Mouse (Mus musculus): ENCODE measurements around the gene 4930452B06Rik. TPM values are rescaled to one million over a fixed set of nuclear protein-coding genes. Genes with fewer than 3 reads are reported as not detected.
"Not testable (repeated sequence)": the region's sequence is repeated elsewhere in the genome, so short reads cannot be mapped to it uniquely, and the experiment has no call there.

Gene 4930452B06Rik
- polyA plus RNA-seq, 1 experiment from 2014 or later = 12.3 TPM

GRCm38 (mm10) chr14:8604898-8605297, 61.1 kb downstream of the 4930452B06Rik start:
- ATAC-seq (ENCODE audit: insufficient read depth, low FRiP score, low TSS enrichment) = no peak
- DNase-seq (ENCODE audit: low spot score) = no peak
- no peak overlapping the region for H3K4me2 ChIP-seq (ENCODE audit: low read depth)
- no peak overlapping the region for H3K9ac ChIP-seq (ENCODE audit: low read length)
- H3K36me3 ChIP-seq (ENCODE audit: control insufficient read depth, insufficient read depth, low read length) = no peaks in the 10 kb centered on the region
- 54% methylated on average over 2 of the region's 2 CpGs for WGBS
- H3K4me3 ChIP-seq (ENCODE audit: low read depth, low read length) = no peak overlapping the region
- H3K4me1 ChIP-seq (ENCODE audit: control insufficient read depth, insufficient read depth, low read length) = no peaks in the 10 kb centered on the region
- no peak overlapping the region for H3K27ac ChIP-seq (ENCODE audit: low read depth, low read length)
- no peaks in the 10 kb centered on the region for H3K27me3 ChIP-seq (ENCODE audit: control insufficient read depth, insufficient read depth, low read length)
- no peaks in the 10 kb centered on the region for H3K9me3 ChIP-seq (ENCODE audit: control insufficient read depth, low read length)

- H3K4me3 ChIP-seq (ENCODE audit: low read depth, low read length) = no peak overlapping the region
- H3K4me2 ChIP-seq (ENCODE audit: low read depth) = no peak overlapping the region
- no peaks in the 10 kb centered on the region for H3K36me3 ChIP-seq (ENCODE audit: control insufficient read depth, insufficient read depth, low read length)
- no peaks in the 10 kb centered on the region for H3K4me1 ChIP-seq (ENCODE audit: control insufficient read depth, insufficient read depth, low read length)
- no peak overlapping the region for H3K27ac ChIP-seq (ENCODE audit: low read depth, low read length)
- H3K27me3 ChIP-seq (ENCODE audit: control insufficient read depth, insufficient read depth, low read length) = no peaks in the 10 kb centered on the region
- no peaks in the 10 kb centered on the region for H3K9me3 ChIP-seq (ENCODE audit: control insufficient read depth, low read length)
- DNase-seq (ENCODE audit: low spot score) (no peak), ATAC-seq (ENCODE audit: insufficient read depth, low FRiP score, low TSS enrichment) (no peak)
- no peak overlapping the region for H3K9ac ChIP-seq (ENCODE audit: low read length)
- 93% methylated on average over 1 of the region's 1 CpGs for WGBS
Measured at GRCm38 (mm10) chr14:8585031-8585430, 81.0 kb downstream of the 4930452B06Rik start.

- H3K27me3 ChIP-seq (ENCODE audit: control insufficient read depth, insufficient read depth, low read length); H3K9me3 ChIP-seq (ENCODE audit: control insufficient read depth, low read length); H3K4me2 ChIP-seq (ENCODE audit: low read depth); H3K27ac ChIP-seq (ENCODE audit: low read depth, low read length); H3K9ac ChIP-seq (ENCODE audit: low read length); ATAC-seq (ENCODE audit: insufficient read depth, low FRiP score, low TSS enrichment); H3K4me1 ChIP-seq (ENCODE audit: control insufficient read depth, insufficient read depth, low read length); DNase-seq (ENCODE audit: low spot score); H3K4me3 ChIP-seq (ENCODE audit: low read depth, low read length); H3K36me3 ChIP-seq (ENCODE audit: control insufficient read depth, insufficient read depth, low read length): not testable (repeated sequence)
- 85% methylated on average over 2 of the region's 2 CpGs for WGBS
Measured at GRCm38 (mm10) chr14:8551006-8551405, 115.0 kb downstream of the 4930452B06Rik start.

GRCm38 (mm10) chr14:8549108-8549507, 116.9 kb downstream of the 4930452B06Rik start:
- 79% methylated on average over 4 of the region's 4 CpGs for WGBS
- DNase-seq (ENCODE audit: low spot score) = no peak
- H3K9ac ChIP-seq (ENCODE audit: low read length) = no peak overlapping the region
- no peaks in the 10 kb centered on the region for H3K27me3 ChIP-seq (ENCODE audit: control insufficient read depth, insufficient read depth, low read length)
- H3K4me1 ChIP-seq (ENCODE audit: control insufficient read depth, insufficient read depth, low read length) = no peaks in the 10 kb centered on the region
- no peak overlapping the region for H3K4me2 ChIP-seq (ENCODE audit: low read depth)
- H3K27ac ChIP-seq (ENCODE audit: low read depth, low read length) = no peak overlapping the region
- H3K36me3 ChIP-seq (ENCODE audit: control insufficient read depth, insufficient read depth, low read length) = no peaks in the 10 kb centered on the region
- H3K9me3 ChIP-seq (ENCODE audit: control insufficient read depth, low read length) = no peaks in the 10 kb centered on the region
- ATAC-seq (ENCODE audit: insufficient read depth, low FRiP score, low TSS enrichment) = no peak
- no peak overlapping the region for H3K4me3 ChIP-seq (ENCODE audit: low read depth, low read length)

- Histone ChIP-seq H3K9ac (ENCODE audit: low read length) (no peak overlapping the region), H3K27me3 (ENCODE audit: control insufficient read depth, insufficient read depth, low read length) (no peaks in the 10 kb centered on the region), H3K4me2 (ENCODE audit: low read depth) (no peak overlapping the region), H3K4me1 (ENCODE audit: control insufficient read depth, insufficient read depth, low read length) (no peaks in the 10 kb centered on the region), H3K9me3 (ENCODE audit: control insufficient read depth, low read length) (no peaks in the 10 kb centered on the region), H3K27ac (ENCODE audit: low read depth, low read length) (no peak overlapping the region), H3K36me3 (ENCODE audit: control insufficient read depth, insufficient read depth, low read length) (no peaks in the 10 kb centered on the region), H3K4me3 (ENCODE audit: low read depth, low read length) (no peak overlapping the region)
- WGBS = 89% methylated on average over 3 of the region's 3 CpGs
- DNase-seq (ENCODE audit: low spot score) (no peak), ATAC-seq (ENCODE audit: insufficient read depth, low FRiP score, low TSS enrichment) (no peak)
Measured at GRCm38 (mm10) chr14:8536024-8536423, 130.0 kb downstream of the 4930452B06Rik start.

- WGBS = 90% methylated on average over 6 of the region's 6 CpGs
- Histone ChIP-seq H3K27me3 (ENCODE audit: control insufficient read depth, insufficient read depth, low read length) (no peaks in the 10 kb centered on the region), H3K36me3 (ENCODE audit: control insufficient read depth, insufficient read depth, low read length) (no peaks in the 10 kb centered on the region), H3K9me3 (ENCODE audit: control insufficient read depth, low read length) (no peaks in the 10 kb centered on the region), H3K4me2 (ENCODE audit: low read depth) (no peak overlapping the region), H3K4me1 (ENCODE audit: control insufficient read depth, insufficient read depth, low read length) (no peaks in the 10 kb centered on the region), H3K27ac (ENCODE audit: low read depth, low read length) (no peak overlapping the region), H3K9ac (ENCODE audit: low read length) (no peak overlapping the region), H3K4me3 (ENCODE audit: low read depth, low read length) (no peak overlapping the region)
- DNase-seq (ENCODE audit: low spot score) (no peak), ATAC-seq (ENCODE audit: insufficient read depth, low FRiP score, low TSS enrichment) (no peak)
Measured at GRCm38 (mm10) chr14:8525232-8525631, 140.8 kb downstream of the 4930452B06Rik start.

GRCm38 (mm10) chr14:8517681-8518080, 148.4 kb downstream of the 4930452B06Rik start:
- no peaks in the 10 kb centered on the region for H3K9me3 ChIP-seq (ENCODE audit: control insufficient read depth, low read length)
- DNase-seq (ENCODE audit: low spot score) = no peak
- no peaks in the 10 kb centered on the region for H3K27me3 ChIP-seq (ENCODE audit: control insufficient read depth, insufficient read depth, low read length)
- H3K36me3 ChIP-seq (ENCODE audit: control insufficient read depth, insufficient read depth, low read length) = no peaks in the 10 kb centered on the region
- H3K4me2 ChIP-seq (ENCODE audit: low read depth) = no peak overlapping the region
- H3K27ac ChIP-seq (ENCODE audit: low read depth, low read length) = no peak overlapping the region
- H3K4me3 ChIP-seq (ENCODE audit: low read depth, low read length) = no peak overlapping the region
- no peak overlapping the region for H3K9ac ChIP-seq (ENCODE audit: low read length)
- no peak for ATAC-seq (ENCODE audit: insufficient read depth, low FRiP score, low TSS enrichment)
- no peaks in the 10 kb centered on the region for H3K4me1 ChIP-seq (ENCODE audit: control insufficient read depth, insufficient read depth, low read length)
- 80% methylated on average over 6 of the region's 6 CpGs for WGBS

- ATAC-seq (ENCODE audit: insufficient read depth, low FRiP score, low TSS enrichment) (no peak), DNase-seq (ENCODE audit: low spot score) (no peak)
Measured at GRCm38 (mm10) chr14:8514071-8514470, 152.0 kb downstream of the 4930452B06Rik start.

GRCm38 (mm10) chr14:8511276-8511675, 154.8 kb downstream of the 4930452B06Rik start:
- H3K9me3 ChIP-seq (ENCODE audit: control insufficient read depth, low read length) = no peaks in the 10 kb centered on the region
- no peak for DNase-seq (ENCODE audit: low spot score)
- no peaks in the 10 kb centered on the region for H3K27me3 ChIP-seq (ENCODE audit: control insufficient read depth, insufficient read depth, low read length)
- no peak for ATAC-seq (ENCODE audit: insufficient read depth, low FRiP score, low TSS enrichment)
- H3K9ac ChIP-seq (ENCODE audit: low read length) = no peak overlapping the region
- H3K4me2 ChIP-seq (ENCODE audit: low read depth) = no peak overlapping the region
- no peaks in the 10 kb centered on the region for H3K36me3 ChIP-seq (ENCODE audit: control insufficient read depth, insufficient read depth, low read length)
- WGBS = 83% methylated on average over 4 of the region's 4 CpGs
- H3K27ac ChIP-seq (ENCODE audit: low read depth, low read length) = no peak overlapping the region
- no peak overlapping the region for H3K4me3 ChIP-seq (ENCODE audit: low read depth, low read length)
- no peaks in the 10 kb centered on the region for H3K4me1 ChIP-seq (ENCODE audit: control insufficient read depth, insufficient read depth, low read length)

More at GRCm38 (mm10) chr14:8514071-8514470, 152.0 kb downstream of the 4930452B06Rik start:
- no peaks in the 10 kb centered on the region for H3K9me3 ChIP-seq (ENCODE audit: control insufficient read depth, low read length)
- H3K9ac ChIP-seq (ENCODE audit: low read length) = no peak overlapping the region
- no peaks in the 10 kb centered on the region for H3K4me1 ChIP-seq (ENCODE audit: control insufficient read depth, insufficient read depth, low read length)
- no peaks in the 10 kb centered on the region for H3K27me3 ChIP-seq (ENCODE audit: control insufficient read depth, insufficient read depth, low read length)
- no peak overlapping the region for H3K4me2 ChIP-seq (ENCODE audit: low read depth)
- H3K36me3 ChIP-seq (ENCODE audit: control insufficient read depth, insufficient read depth, low read length) = no peaks in the 10 kb centered on the region
- 95% methylated on average over 3 of the region's 3 CpGs for WGBS
- no peak overlapping the region for H3K4me3 ChIP-seq (ENCODE audit: low read depth, low read length)
- no peak overlapping the region for H3K27ac ChIP-seq (ENCODE audit: low read depth, low read length)
